Mouse (Mus musculus) myocyte (in vitro differentiated cells): ENCODE measurements around the gene Gtf2h1.

ENCODE experiments used
- MAX ChIP-seq: IDR thresholded peaks from one replicate; pipeline ENCODE4 v1.6.1; 2011; ENCODE audit warnings: low read depth, mild to moderate bottlenecking, control low read depth
- POLR2A ChIP-seq: IDR thresholded peaks from one replicate; pipeline ENCODE4 v1.6.1; 2011; ENCODE audit warnings: low read depth, mild to moderate bottlenecking, control low read depth, moderate library complexity; ENCODE audit not compliant: insufficient read length
- POLR2AphosphoS2 ChIP-seq: IDR thresholded peaks from one replicate; pipeline ENCODE4 v1.6.1; 2011; ENCODE audit warnings: low read depth, control low read depth; ENCODE audit not compliant: insufficient read length
- USF1 ChIP-seq: IDR thresholded peaks from one replicate; pipeline ENCODE4 v1.6.1; 2011; ENCODE audit warnings: low read depth, mild to moderate bottlenecking, control low read depth, moderate library complexity

GRCm38 (mm10) chr7:46852666-46853065, 56.8 kb downstream of the Gtf2h1 start:
- TF ChIP-seq POLR2A (no peak), POLR2AphosphoS2 (no peak), MAX (no peak), USF1 (no peak)
